Mouse (Mus musculus): ENCODE measurements around the gene Ap4b1.

DNA sequence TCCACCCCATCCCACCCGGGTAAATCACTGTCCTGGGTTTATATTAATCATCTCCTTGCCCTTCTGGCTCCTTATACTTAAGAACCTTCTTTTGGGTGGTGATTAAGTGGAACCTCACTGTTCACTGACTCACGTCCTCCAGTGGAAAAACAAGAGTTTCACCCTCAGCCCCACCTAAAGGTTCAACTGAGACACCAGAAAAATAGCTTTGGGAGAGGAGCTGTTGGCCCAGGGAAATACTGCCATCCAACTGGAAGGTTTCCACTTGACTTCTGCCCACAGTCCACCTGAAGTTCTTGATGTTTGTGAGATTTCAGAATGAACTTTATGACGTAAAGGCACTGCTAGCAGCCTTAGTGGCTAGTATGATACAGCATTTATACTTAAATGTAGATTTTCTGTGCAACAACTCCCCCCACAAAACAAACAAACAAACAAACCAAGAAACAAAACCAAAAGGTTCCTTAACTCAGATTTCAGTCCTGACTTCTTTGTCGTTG is 53.5 kb downstream of the Ap4b1 start:
- TF ChIP-seq POLR2A (IDR thresholded peaks at IDR 0.05; ENCODE audit: borderline replicate concordance, insufficient read depth, low read length) = no peak
- TF ChIP-seq CTCF (IDR thresholded peaks at IDR 0.05; ENCODE audit: borderline replicate concordance, insufficient read depth, low read depth, low read length) = no peak
